Mouse (Mus musculus) monocyte, adult 5-6 weeks (primary cell): ENCODE results near the gene Bri3bp. TPM values are rescaled to one million over a fixed set of nuclear protein-coding genes. Genes with fewer than 3 reads are reported as not detected.

ENCODE experiments used
- ATAC-seq: fragments of 153-309, 156-312 bp; replicated peaks from 2 replicates; pipeline ENCODE4 v1.8.0; 2017; ENCODE audit warnings: mild to moderate bottlenecking; ENCODE audit not compliant: low TSS enrichment, insufficient number of reproducible peaks, severe bottlenecking, poor library complexity, low FRiP score
- total RNA-seq: library from RNA; stranded (forward); fragments of 200-1000, 200-491, 200-594 nt; gene quantifications from 3 replicates; pipeline ENCODE4 v1.2.3, GENCODE M21; 2017

Gene Bri3bp
- total RNA-seq, 1 experiment from 2014 or later, result 23.6 TPM

DNA sequence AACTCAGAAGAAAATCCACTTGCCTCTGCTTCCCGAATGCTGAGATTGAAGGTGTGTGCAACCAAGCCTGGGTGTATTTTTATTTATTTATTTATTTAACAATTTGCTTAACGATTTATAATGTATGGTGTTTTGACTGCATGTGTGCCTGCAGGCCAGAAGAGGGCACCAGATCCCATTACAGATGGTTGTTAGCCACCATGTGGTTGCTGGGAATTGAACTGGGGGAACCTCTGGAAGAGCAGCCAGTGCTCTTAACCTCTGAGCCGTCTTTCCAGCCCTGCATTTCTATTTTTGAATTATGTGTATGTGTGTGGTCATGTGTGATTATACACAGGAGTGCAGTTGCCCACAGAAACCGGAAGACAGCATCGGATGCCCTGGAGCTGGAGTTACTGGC lies 2.0 kb downstream of the Bri3bp start:
- ATAC-seq, result no peak

DNA sequence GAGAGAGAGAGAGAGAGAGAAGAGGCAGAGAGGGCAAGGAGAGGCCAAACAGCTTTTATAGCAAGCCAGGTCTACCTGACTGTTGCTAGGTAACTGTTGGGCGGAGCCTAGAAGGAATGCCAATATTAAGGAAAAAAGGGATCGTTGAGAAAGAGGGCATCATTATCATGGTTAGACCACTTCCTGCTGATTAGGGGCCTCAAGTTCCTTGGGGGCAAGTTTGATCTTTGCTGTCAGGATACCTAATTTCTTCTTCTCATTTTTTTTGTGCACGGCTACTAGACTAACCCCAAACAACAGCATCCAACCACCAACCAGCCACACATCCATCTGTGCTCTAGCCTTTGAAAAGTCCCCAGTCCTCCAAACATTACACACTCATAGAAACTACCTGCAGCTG lies 2.5 kb downstream of the Bri3bp start:
- no peak for ATAC-seq

DNA sequence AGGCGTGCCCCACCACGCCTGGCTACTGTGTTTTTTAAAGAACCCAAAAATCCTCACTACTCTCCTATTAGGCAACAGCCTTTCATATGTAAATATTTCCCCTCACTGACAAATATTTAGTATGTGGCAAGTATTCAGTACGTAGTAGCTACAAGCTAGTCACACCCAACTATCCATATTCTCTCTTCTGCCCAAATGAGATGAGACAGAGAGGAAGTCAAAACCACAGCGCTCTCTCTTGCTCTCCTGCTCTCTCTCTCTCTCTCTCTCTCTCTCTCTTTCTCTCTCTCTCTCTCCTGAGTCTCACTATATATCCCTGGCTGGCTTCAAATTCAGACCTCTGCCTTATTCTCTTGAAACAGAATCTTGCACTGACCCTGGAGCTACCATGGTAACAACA lies 3.2 kb downstream of the Bri3bp start:
- ATAC-seq, result peak; percentile 84

DNA sequence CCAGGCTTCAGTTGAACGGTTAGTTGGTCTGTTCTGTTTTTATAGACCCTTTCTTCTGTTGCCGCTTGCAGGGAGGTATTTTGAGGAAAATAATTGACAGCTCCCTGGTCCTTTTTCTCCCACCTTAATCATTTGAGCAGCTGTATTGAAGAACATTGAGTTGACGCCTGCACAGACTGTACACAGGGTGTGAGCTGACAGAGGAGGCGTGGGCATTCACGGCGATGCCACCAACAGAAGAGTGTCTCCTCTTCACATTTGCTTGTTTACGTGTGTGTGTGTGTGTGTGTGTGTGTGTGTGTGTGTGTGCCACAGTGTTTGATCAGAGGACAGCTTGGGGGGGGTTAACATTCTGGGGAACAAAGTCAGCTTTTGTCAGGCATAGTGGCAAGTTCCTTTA lies 5.0 kb downstream of the Bri3bp start:
- ATAC-seq, result no peak

DNA sequence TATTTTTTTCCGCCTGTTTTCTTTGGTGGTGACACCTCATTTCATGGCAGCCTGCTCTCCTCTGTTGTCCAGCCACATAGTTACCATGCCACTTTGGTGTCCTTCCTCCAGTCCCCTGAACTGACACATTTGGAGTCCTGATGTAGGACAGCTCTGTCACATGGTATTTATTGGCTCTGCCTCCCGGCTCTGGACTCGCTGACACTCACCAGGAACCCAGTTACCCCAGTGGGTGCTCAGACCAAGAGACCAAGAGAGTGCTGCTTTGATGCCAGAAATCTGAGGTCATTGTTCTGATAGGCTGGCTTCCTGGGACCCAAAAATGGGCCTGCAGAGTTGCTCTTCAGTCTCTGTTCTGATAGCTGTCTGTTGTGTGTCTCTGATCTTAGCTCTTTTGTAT lies 6.7 kb downstream of the Bri3bp start:
- no peak for ATAC-seq

DNA sequence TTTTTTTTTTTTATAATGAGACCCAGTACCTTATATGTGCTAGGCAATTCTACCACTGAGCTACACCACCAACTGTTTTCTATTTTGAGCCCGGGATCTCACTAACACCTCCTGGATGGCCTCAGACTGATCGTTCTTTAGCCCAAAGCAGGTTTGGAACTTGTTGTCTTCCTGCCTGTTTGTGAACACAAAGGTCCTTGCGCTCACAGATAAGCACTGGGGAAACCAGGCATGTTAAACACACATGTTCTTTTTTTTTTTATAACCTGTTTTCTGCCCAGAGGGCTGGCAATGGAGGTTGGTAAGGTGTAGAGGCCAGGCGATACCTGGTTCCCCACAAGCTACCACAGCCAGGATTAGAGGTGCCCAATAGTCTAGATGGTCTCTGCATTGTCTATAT lies 7.3 kb downstream of the Bri3bp start:
- ATAC-seq, result no peak

DNA sequence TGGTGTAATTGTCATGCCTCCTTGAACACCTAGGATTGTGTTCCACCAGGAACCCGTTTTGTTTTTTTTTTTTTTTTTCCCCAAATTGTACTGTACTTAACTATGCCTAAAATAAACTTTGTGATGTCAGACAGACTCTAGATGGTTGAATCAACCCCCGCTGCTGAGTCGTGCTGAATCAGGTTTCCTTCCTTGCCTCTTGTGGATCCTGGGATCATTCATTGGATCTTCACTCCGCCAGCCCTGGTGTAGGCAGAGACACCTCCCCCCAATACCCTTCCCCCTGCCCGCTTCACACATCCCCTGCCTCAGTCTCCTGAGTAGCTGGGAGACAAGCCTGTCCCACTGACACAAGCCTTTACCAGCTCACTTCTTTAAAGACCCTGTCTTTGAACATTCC lies 7.9 kb downstream of the Bri3bp start:
- ATAC-seq, result no peak

- no peak for ATAC-seq
Measured at GRCm38 (mm10) chr5:125452573-125452972, 11.2 kb downstream of the Bri3bp start.

- no peak for ATAC-seq
Measured at GRCm38 (mm10) chr5:125456100-125456499, 14.7 kb downstream of the Bri3bp start.

- no peak for ATAC-seq
Measured at GRCm38 (mm10) chr5:125457538-125457937, 16.2 kb downstream of the Bri3bp start.

DNA sequence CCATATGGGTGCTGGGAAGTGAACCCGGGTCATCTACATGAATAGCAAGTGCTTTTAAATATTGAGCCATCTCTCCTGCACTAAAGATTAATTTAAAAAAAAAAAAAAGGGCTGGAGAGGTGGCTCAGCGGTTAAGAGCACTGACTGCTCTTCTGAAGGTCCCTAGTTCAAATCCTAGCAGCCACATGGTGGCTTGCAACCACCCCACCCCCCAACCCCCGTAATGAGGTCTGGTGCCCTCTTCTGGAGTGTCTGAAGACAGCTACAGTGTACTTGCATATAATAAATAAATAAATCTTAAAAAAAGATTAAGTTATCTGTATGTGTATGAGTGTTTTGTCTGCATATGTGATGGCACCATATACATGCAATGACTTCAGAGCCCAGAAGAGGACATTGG lies 19.2 kb downstream of the Bri3bp start:
- ATAC-seq, result no peak

DNA sequence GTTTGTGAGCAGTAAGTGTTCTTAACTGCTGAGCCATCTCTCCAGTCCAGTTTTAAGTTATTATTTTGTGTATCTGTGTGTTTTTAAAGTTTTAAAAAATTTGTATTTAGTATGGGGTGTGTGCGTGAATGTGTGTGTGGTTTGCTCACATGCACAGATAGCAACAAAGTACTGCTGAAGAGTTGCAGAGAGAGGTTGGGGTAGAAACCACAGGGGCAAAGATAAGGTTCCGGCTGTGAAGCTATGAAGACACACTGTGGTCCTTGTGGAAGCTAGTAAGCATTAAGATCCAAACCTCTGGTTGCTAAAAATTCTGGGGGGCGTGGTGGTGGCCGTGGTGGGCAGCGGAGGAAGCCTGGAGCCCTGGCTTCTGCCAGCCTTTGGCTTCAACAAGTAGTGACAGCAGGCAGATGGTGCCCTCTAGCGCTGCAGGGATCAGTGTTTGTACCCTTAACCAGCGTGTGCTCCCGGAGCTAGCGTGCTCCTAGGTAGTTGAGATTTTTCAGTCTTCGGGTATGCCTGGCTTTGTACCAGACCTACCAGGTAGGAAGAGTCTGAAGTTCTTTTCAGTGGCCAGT lies 20.6 kb downstream of the Bri3bp start:
- 0 out of 2 replicates have a peak, but pooled peaks have one; percentile 16 for ATAC-seq

DNA sequence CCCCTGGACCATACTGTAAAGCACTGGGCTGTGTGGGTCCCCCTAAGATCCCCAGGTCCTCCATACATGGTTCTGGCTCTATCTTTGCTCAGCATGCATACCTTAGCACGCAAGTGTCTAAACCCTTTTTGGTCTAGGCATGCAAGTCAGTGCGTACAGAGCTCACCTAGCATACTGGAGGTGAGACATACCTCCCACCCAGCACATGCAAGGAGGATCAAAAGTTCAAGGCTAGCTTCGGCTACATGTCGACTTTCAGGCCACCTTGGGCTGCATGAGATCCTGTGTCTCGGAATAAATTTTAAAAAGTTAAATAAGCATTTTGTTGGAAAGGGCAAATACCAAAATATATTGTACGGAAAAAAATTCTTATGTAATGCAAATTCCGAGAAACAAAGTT lies 23.8 kb downstream of the Bri3bp start:
- no peak for ATAC-seq

- peak; percentile 100 for ATAC-seq
Measured at GRCm38 (mm10) chr5:125465701-125466106, 24.3 kb downstream of the Bri3bp start.

DNA sequence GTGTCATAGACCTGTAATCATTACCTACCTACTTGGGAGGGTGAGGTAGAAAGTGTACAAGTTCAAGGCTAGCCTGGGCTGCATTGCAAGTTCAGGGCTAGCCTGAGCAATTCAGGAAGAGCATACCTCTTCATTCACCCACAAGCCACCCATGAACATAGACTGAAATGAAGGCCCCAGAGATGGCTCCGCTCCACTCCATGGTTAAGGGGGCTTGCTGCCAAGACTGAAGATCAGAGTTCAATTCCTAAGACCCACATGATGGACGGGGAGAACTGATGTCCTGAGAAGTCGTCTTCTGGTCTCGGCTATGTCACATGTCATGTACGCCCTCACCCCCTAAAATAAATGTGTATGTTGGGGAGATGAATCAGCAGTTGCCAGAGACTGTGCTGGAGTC lies 25.1 kb downstream of the Bri3bp start:
- ATAC-seq, result no peak

GRCm38 (mm10) chr5:125467261-125467660 lies 25.9 kb downstream of the Bri3bp start:
- ATAC-seq, result no peak

DNA sequence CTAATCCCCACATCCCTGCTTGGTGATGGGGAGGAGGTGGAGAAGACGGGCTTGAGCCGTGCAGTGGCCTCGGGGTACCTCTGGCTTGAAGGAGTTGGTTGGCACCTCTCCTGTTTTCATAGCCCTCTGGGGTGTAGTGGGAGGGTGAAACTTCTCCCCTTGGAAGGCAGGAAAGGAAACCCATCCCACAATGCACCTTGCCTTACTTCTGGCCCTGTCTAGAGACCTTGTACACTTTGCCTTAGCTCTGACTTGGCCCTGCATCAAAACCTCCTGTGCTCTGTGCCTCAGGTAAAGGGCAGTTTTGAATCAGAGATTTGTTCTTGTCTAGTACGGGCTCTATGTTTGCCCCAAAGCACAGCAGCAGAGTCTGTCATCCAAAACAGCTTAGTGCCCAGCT lies 29.3 kb downstream of the Bri3bp start:
- no peak for ATAC-seq

GRCm38 (mm10) chr5:125472796-125473475 lies 31.6 kb downstream of the Bri3bp start:
- no peak for ATAC-seq

DNA sequence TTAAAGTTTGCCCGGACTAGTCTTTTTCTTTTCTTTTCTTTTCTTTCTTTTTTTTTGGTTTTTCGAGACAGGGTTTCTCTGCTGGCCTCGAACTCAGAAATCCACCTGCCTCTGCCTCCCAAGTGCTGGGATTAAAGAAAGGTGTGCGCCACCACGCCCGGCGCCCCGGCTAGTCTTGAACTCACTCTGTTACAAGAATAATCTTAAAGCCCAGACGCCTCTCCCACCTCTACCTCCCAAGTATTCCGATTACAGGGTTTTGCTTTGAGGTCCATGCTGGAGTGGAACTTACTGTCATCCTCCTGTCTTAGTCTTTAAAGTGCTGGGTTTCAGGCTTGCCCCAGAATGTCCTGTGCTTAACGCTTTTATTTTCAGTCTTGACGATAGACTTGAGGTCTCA lies 33.7 kb downstream of the Bri3bp start:
- no peak for ATAC-seq

DNA sequence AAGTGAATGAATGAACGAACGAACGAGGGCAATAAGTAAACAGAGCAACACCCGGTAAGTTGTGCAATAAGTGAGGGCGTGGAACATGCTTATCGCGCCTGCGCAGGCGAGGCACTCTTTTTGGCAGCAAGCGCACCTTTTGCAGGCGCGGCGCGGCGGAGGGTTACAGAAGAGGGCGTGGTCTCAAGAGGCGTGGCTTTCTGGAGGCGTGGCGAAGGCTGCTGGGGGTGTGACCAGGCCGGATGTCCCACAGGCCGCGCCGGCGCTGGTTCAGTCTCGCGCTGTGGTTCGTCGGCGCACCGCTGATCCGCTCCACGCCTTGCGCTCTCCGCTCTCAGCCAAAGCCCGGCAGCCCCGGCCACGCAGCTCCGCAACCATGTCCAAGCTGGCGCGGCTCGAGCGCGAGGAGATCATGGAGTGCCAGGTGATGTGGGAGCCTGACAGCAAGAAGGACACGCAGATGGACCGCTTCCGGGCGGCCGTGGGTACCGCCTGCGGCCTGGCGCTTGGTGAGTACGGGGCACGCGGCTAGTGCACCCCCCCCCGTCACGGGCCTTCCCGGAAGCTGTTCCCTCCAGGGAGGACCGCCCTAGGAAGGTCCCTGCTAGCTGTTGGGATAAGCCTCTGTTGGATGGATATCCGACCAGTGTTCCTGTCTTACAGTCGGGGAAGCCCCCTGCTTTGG lies 34.4 kb downstream of the Bri3bp start, which contains the start of gene Aacs:
Gene Aacs, plus strand, starts transcription at position 214 of the 685 bp plus-strand sequence.
- peak; percentile 97 for ATAC-seq
